Mouse (Mus musculus): ENCODE measurements at regions not wholly inside any gene's neighbourhood (a gene's known extent, or its start where the extent isn't known, plus 50 kb on each side); places are given as distances from the start of the nearest gene placed in this dataset.
A peak's percentile ranks its signal among the peaks of the same experiment; 100 is the strongest.

- WGBS: 69% methylated on average over 17 of the region's 17 CpGs
- H3K36me3 ChIP-seq: no peaks in the 10 kb centered on the region
- peaks cover 9% of the 10 kb centered on the region for H3K4me1 ChIP-seq (replicated peaks)
- H3K4me3 ChIP-seq: no peak overlapping the region
- H3K9me3 ChIP-seq: no peaks in the 10 kb centered on the region
- H3K9ac ChIP-seq: no peak overlapping the region
- H3K4me2 ChIP-seq: no peak overlapping the region
- no peak for ATAC-seq (ENCODE audit: low FRiP score, low read depth)
- no peaks in the 10 kb centered on the region for H3K27me3 ChIP-seq
- H3K27ac ChIP-seq (replicated peaks): no peak overlapping the region
These were observed 60.1 kb upstream of the Zfp423 start for GRCm38 (mm10) chr8:88019243-88020115.

GRCm38 (mm10) chr8:88018494-88018893 lies 59.1 kb upstream of the Zfp423 start:
- H3K9me3 ChIP-seq: no peaks in the 10 kb centered on the region
- peaks cover 9% of the 10 kb centered on the region for H3K4me1 ChIP-seq (replicated peaks)
- 96% methylated on average over 4 of the region's 4 CpGs for WGBS
- H3K27ac ChIP-seq (replicated peaks): no peak overlapping the region
- ATAC-seq (ENCODE audit: low FRiP score, low read depth): no peak
- no peak overlapping the region for H3K4me3 ChIP-seq
- H3K9ac ChIP-seq: no peak overlapping the region
- no peaks in the 10 kb centered on the region for H3K27me3 ChIP-seq
- no peaks in the 10 kb centered on the region for H3K36me3 ChIP-seq
- H3K4me2 ChIP-seq: no peak overlapping the region

GRCm38 (mm10) chr8:88012177-88012825 lies 52.9 kb upstream of the Zfp423 start:
- no peaks in the 10 kb centered on the region for H3K27me3 ChIP-seq
- H3K27ac ChIP-seq (replicated peaks): peak overlapping the region; percentile 49
- H3K9ac ChIP-seq: no peak overlapping the region
- H3K9me3 ChIP-seq: no peaks in the 10 kb centered on the region
- H3K36me3 ChIP-seq: no peaks in the 10 kb centered on the region
- peaks cover 11% of the 10 kb centered on the region for H3K4me1 ChIP-seq (replicated peaks)
- 46% methylated on average over 15 of the region's 15 CpGs for WGBS
- peak; percentile 66 for ATAC-seq (ENCODE audit: low FRiP score, low read depth)
- no peak overlapping the region for H3K4me2 ChIP-seq
- H3K4me3 ChIP-seq: no peak overlapping the region

DNA sequence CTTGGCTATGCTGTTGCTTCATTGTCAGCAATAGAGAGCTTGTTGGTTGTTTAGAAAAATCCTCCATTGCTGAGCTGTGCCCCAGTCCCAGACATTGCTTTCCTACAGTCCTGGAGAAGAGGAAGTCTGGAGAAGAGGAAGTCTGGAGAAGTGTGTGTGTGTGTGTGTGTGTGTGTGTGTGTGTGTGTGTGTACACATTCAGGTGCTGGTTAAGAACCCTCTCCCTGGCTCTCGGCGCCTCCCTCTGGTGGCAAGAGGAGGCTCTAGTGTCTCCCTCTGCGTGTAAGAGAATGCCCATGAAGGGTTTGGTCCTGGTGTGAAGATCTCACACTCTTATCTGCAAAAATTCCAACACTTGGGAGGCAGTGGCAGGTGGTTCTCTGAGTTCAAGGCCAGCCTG lies 51.2 kb upstream of the Zfp423 start:
- no peak for ATAC-seq (ENCODE audit: low FRiP score, low read depth)
- H3K27ac ChIP-seq (replicated peaks): no peak overlapping the region

DNA sequence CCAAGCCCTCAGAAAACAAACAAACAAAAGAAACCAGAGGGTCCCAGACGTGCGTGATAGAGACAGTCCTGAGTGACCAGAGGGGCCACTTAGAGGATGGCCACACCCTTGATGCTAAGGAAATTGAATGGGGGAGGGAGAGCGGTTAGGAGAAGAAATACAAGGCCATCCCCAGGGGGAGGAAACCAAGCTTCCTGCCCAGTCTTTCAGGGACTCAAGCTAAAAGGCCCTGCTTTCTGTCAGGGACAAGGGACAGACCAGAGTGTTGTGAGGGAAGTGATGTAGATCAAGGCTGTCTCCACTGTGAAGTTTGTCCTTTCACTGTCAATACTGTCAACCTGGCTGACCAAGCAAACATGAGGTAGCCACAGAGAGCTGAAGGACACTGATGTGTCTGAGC lies 50.5 kb upstream of the Zfp423 start:
- no peak overlapping the region for H3K4me2 ChIP-seq
- no peaks in the 10 kb centered on the region for H3K9me3 ChIP-seq
- 61% methylated on average over 3 of the region's 3 CpGs for WGBS
- peaks cover 11% of the 10 kb centered on the region for H3K4me1 ChIP-seq (replicated peaks)
- no peak overlapping the region for H3K27ac ChIP-seq (replicated peaks)
- no peaks in the 10 kb centered on the region for H3K36me3 ChIP-seq
- no peak overlapping the region for H3K9ac ChIP-seq
- ATAC-seq (ENCODE audit: low FRiP score, low read depth): no peak
- no peak overlapping the region for H3K4me3 ChIP-seq
- H3K27me3 ChIP-seq: no peaks in the 10 kb centered on the region

More for the DNA sequence above, 51.2 kb upstream of the Zfp423 start:
- 47% methylated on average over 3 of the region's 3 CpGs for WGBS
- Histone ChIP-seq H3K9me3 (no peaks in the 10 kb centered on the region), H3K4me1 (replicated peaks) (peaks cover 11% of the 10 kb centered on the region), H3K36me3 (no peaks in the 10 kb centered on the region), H3K4me3 (no peak overlapping the region), H3K27me3 (no peaks in the 10 kb centered on the region), H3K9ac (no peak overlapping the region), H3K4me2 (no peak overlapping the region)
